Mouse (Mus musculus): ENCODE results near the gene Lrp2.

DNA sequence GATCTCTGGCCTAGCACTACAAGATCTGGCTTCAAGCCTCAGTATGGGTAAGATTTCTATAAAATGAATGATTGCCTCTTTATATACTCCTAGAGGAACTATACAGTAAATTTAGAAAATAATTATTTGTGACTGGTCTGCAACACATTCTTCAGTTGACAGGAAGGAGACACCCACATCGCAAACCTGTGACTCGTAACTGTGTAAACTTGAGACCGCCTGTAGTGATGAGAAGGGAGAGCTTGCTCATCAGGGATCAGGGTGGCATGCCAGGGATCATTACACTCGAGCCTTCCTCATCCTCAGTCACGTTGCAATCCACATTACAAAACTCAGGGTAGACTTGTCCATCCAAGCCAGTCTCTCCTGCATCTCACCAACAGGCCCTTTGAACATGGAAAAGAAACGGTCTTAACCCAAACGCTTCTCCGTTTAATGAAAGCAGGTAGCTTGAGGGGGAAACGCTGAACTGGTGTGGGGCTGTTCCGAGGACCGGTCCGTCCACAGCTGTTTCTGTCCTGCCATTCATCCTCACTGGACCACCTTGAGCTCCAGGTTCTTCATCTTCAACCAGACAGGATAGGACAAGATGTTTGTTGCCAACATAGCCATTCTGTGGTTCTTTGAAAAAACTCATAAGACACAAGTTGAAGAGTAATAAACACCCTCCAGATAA is 189.0 kb downstream of the Lrp2 start:
- TF ChIP-seq CTCF (IDR thresholded peaks at IDR 0.05), result no peak
- TF ChIP-seq EP300 (IDR thresholded peaks at IDR 0.05), result no peak
